Mouse (Mus musculus) yolk sac, embryonic 10.5 days (tissue): ENCODE measurements around the gene Jmjd4.

ENCODE experiments used
- DNase-seq: peaks from one replicate; pipeline ENCODE4 v3.0.0-alpha.2; 2017; ENCODE audit warnings: low spot score

The Jmjd4 gene

DNA sequence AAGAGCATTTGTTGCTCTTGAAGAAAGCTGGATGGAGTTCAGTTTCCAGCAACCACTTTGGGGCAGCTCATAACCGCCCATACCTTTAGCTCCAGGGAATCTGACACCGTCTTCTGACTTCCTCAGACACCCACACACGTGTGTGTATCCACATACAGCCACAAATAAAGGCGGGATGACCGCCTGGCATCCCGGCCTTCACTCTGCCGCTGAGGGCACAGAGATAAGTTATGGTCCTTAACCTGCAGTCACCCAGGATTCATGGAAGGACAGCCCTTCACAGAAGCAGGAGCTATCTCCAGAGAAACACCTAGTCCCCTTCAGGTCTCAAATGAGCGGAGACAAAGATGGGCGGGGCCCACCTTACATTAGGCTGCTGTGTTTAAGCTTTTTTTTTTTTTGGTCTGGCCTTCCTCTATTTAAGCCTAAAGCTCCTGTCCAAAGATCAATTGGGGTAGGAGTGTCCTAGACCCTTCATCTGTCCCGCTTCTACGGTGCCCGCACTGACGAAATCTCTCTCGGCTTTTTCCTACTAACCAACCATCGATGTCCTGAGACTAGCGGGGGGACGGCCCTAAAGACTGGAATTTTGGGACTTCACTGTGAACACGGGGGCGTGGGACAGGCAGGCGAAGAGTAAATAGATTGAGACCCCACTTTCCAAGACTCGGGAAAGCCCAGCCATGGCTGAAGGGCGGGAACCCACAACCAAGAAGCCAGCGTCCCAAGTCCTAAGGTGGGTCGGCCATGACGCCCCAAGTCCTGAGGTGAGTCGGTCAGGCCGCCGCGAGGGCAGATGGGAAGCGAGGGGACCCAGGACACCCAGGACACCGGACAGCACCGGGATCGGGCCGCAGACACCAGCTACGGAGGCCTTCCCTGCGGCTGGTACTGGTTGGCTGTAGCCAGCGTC lies 21.8 kb downstream of the Jmjd4 start:
- DNase-seq: no peak

DNA sequence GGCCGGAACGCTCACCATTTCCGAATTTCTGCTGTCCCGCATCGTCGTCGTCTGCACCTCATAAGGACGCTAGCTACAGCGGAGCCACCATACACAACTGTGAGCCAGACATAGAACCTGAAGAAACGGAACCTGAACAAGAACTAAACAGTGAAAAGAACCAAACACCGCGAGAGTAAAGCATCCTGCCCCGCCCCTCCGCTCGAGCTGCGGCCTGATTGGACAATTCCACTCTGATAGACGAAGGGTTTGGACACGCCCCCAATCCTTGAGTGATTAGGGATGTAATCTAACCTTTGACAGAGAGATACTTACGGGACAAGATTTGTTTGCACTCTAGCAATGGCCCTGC lies 22.5 kb downstream of the Jmjd4 start, which contains the start of gene Zfp867:
Zfp867 (minus strand) TSS at position 149 of the 352 bp plus-strand sequence.
- DNase-seq: peak; percentile 89

DNA sequence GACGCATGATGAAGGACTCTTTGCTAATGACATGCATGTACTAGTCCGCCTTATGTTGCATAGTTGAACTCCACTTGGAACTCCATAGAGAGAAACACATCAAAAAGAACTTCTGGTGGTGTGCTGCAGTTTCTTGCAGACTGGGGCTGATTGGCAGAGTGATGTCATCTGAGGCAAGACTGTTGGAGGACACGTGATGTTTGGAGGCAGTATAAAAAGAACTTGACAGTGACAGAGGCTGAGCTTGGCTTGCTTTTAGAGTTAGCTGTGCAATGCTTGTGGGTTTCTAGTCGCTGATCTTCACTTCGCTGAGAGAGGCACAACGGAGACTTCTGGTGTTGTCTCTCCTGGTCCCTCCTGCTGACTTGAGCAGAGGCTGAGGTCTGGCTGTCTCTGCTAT lies 27.4 kb downstream of the Jmjd4 start:
- no peak for DNase-seq

DNA sequence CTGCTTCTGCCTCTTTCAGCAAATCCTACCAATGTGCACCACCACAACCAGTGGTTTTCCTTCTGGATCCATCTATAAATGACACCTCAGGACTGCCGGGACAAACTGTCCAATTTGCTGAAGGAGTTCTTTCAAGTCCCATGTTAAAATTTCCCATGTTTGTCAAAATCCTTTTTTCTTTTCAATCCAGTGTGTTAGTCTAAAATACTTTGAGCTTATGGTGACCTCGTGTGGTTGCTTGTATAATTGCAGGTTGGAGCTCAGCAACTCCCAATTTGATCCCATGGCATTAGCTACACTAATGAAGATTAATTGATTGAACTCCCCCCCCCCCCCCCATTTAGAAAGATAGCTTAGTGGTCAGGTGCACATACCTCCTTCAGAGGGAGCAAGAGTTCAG lies 33.4 kb downstream of the Jmjd4 start:
- DNase-seq: no peak

DNA sequence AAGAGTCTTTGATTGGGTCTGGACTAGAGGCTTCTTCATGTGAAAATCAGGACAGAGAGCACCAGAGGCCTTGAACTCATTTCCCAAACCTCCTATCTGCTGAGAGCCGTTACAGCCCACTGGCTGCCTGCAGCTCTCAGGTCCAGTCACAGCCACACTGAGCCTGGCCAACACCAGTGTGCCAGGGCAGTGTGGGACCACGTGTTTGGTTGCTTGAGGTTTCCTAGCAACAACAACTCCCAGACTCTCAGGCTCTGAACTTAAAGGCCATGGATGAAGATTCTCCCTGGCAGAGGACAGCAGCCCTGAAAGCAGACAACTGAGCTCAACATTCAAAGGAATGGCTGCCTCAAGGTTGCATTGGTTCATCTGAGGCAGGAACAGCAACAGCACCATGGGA lies 35.8 kb downstream of the Jmjd4 start:
- DNase-seq: no peak

DNA sequence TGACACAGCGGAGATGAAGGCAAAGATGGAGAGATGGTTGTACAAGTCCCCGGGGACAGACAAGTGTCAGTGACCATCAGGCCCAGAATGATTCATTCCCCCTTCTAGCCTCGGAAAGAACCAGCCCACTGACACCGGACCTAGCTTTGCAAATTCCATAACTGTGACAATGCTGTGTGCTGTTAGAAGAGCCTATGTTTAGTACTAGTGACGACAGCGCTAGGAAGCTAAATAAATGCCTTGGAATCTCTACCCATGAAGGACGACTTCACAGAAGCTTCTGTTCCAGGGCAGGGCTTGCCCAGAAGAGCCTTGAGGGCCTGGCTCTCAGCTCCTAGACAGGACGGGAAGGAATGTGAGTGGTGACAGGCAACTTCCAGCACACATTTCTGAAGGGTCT lies 36.4 kb downstream of the Jmjd4 start:
- no peak for DNase-seq

DNA sequence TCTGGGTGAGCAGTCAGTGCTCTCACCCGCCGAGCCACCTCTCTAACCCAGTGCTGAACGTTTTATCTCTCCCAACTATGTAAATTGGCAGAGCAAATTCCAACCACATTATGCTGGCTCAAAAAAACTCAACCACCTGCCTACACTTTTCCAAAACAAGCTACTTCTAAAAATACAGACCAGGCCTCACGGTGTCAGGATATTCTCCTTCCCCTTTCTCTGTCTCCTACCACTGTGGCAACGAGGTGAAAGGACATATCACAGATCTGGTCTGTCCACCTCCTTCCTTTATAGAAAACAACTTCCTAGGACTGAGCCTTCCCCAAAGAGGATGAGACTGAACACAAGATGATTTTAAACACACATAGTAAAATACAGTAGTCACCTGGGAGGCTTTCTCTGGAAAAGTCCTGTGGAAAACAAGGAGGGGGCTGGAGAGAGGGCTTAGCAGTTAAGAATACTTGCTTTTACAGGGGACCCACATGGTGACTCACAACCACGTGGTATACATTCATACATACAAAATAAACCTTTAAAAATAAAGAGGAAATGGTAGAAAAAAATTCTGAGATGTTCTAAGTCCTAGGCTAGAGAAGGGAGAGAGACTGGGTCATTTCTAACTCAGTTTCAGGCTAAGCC lies 46.9 kb downstream of the Jmjd4 start:
- no peak for DNase-seq

DNA sequence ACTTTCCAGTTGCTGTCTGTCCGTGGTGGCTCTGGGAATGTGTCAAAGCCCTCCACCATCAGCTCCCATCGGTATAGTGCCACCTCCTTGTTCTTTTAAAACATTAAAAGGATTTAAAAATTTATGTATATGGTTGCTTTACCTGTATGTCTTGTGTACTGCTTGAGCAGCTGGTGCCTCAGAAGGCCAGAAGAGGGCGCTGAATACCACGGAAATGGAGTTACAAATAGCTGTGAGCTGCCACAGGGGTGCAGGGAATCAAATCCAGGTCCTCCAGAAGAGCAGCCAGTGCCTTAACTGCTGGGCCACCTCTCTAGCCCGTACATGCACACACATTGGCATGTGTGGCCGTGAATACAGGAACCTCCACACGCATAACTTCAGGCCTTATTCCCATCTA lies 47.9 kb downstream of the Jmjd4 start:
- DNase-seq: no peak

DNA sequence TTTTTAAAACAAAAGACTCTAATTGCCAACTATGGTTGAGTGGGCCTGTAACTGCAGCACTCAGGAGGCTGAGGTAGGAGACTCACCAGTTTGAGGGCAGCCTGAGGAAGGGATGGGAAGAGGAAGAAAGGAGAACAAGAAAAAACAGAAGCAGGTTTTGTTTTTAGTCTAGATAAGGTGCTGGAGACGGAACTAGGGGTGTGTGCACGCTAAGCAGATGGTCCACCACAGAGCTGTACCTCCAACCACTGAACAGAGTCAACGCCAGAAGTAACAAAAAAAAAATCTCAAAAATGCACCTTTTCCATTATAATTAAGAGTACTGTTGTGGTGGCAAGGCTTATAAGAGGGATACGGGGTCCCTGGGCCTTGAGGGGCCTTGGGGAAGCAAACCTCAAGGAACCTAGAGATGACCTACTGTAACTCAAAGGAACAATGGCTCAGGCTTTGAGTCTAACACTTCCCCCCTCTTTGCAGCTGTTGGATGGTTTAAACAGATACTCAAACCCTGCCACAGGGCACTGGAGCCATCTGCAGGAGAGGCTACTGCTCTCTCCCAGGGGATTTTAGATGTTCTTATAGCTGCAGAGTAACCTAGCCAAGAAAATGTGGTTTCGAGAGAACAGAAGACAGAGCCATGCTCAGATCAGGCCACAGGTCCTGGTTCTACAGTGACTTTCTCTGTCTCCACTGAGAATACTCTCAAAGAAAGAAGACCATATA lies 52.3 kb downstream of the Jmjd4 start:
- no peak for DNase-seq

DNA sequence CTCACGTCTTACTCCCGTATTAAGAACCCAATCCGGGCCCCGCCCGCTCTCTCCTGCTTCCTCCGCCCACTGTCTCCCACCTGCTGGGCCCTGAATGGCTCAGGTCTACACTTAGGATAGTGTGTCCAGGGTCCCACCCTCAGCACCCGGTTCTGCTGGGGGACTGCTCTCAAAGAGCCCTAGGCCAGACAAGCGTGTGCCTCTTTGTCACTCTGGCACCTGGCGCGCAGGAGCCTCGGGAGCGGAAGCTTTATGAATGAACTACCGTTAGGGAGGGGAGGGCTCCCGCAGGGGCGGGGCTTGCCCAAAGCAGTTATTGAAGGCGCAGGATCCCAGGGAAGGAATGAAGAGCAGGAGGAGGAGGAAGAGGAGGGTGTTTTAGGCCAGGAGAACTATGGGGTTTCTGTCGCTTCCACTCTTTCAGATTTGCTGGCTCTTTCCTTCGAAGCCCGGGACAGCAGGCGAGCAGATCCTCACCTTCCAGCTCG lies 55.5 kb downstream of the Jmjd4 start:
- peak; percentile 83 for DNase-seq

DNA sequence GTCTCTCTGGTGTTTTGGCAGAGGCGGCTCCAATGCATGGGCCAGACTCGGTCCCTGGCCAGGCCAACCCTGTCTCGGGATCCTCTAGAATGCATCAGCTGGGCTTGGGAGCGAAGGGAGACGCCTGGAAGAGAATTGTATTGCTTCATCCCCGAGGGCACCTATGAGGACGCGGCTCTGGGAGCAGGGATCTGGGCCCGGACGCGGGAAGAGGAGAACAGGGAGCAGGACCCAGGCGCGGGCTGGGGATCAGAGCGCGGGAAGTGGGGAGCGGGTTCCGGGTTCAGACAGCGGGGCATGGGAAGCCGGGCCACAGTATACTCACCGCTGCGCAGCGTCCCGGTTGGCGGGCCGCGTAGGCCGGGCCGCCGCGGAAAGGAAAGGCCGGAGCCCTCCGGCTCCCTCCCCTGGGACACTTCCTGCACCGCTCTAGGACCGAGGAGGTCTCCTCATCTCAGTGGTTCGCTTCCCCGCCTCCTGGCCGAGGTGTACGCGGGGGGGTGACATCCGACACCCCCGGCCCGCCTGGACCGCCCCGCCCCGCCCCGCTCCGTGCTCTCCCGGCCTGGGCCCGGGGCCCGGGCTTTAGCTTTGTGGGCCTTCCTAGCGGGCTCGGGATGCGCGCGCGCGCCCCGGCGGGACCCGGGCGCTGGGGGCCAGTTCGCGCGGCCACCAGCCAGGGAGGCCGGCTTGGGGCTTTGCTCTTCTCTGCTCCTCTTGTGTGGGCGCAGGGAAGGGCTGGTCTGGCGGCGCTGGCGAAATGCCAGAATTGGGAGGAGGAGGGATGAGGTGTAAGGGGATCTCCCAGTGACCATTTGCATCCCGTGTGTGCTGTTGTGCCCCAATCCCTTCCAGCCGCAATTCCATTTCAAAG lies 56.2 kb downstream of the Jmjd4 start:
- peak; percentile 95 for DNase-seq

DNA sequence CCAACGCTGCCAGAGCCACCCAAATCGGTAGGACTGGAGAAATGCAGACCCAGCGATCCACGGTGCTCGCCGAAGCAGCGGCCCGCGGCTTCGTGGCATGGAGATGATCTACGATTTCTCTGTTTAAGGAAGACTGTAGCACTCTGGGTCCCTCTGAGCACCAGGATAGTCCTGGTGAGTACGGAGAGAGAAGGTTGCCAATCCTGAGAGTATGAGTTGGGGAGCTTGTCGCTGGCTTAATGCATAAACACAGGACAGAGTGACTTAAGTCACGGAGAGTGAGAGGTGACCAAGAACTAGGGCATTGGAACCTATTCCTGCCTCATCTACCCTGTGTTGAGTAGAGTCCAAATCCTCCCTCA lies 56.8 kb downstream of the Jmjd4 start:
- DNase-seq: no peak
